Mouse (Mus musculus) forebrain, postnatal 0 days (tissue): ENCODE results near the gene 6430548M08Rik. TPM values are rescaled to one million over a fixed set of nuclear protein-coding genes. Genes with fewer than 3 reads are reported as not detected.

ENCODE experiments used
- ATAC-seq: fragments of 200-750 bp; cut with Nextera tagmentation; 2 replicates; pipeline ENCODE4 v1.8.0; 2017; ENCODE audit warnings: mild to moderate bottlenecking, moderate library complexity
- DNase-seq: peaks from one replicate; pipeline ENCODE4 v3.0.0-alpha.2; 2015
- H3K27ac ChIP-seq: fragments of 300-500 bp; sonication (generic); 2 replicates; pipeline ENCODE4 v1.5.1; 2014; ENCODE audit warnings: low read depth, mild to moderate bottlenecking, antibody characterized with exemption, low read length, moderate library complexity, mixed read lengths
- H3K27me3 ChIP-seq: fragments of 300-500 bp; sonication (generic); 2 replicates; pipeline ENCODE4 v1.6.1; 2014; ENCODE audit warnings: mild to moderate bottlenecking, low read length, mixed read lengths; ENCODE audit not compliant: insufficient read depth
- H3K36me3 ChIP-seq: fragments of 300-500 bp; sonication (generic); 2 replicates; pipeline ENCODE4 v1.6.1; 2014; ENCODE audit warnings: mild to moderate bottlenecking, moderate library complexity; ENCODE audit not compliant: insufficient read depth
- H3K4me1 ChIP-seq: fragments of 300-500 bp; sonication (generic); 2 replicates; pipeline ENCODE4 v1.6.1; 2014; ENCODE audit warnings: antibody characterized with exemption; ENCODE audit not compliant: insufficient read depth
- H3K4me2 ChIP-seq: fragments of 300-500 bp; sonication (generic); 2 replicates; pipeline ENCODE4 v1.6.1; 2014; ENCODE audit warnings: low read depth, mild to moderate bottlenecking, moderate library complexity
- H3K4me3 ChIP-seq: fragments of 300-500 bp; sonication (generic); 2 replicates; pipeline ENCODE4 v1.5.1; 2014; ENCODE audit warnings: low read depth, low read length, mixed read lengths
- H3K9ac ChIP-seq: fragments of 300-500 bp; sonication (generic); 2 replicates; pipeline ENCODE4 v1.6.1; 2014; ENCODE audit warnings: mild to moderate bottlenecking
- H3K9me3 ChIP-seq: fragments of 300-500 bp; sonication (generic); 2 replicates; pipeline ENCODE4 v1.6.1; 2016; ENCODE audit warnings: low read length
- CTCF ChIP-seq: sonication (generic); IDR thresholded peaks from 2 replicates; pipeline ENCODE4 v1.5.1; 2016; ENCODE audit warnings: antibody characterized with exemption, control low read depth, low read depth
- WGBS: fragments of 180-500 bp; shearing (Covaris S2); extraction: QIAGEN DNeasy Blood & Tissue Kit; methylation state at CpG from one replicate; pipeline ENCODE4 v1.1.7; 2014; 5-methylcytosine and 5-hydroxymethylcytosine counted together
- polyA plus RNA-seq: library from polyadenylated mRNA; unstranded; fragments of >200 nt; fragmentation: Nextera tagmentation; extraction: Ambion mirVana; gene quantifications from 2 replicates; pipeline ENCODE4 v1.2.1, GENCODE M21; 2015
- total RNA-seq: library from RNA; depleted of rRNA; stranded (reverse); fragments of >200 nt; gene quantifications from 2 replicates; pipeline ENCODE4 v1.2.3, GENCODE M21; 2014

6430548M08Rik gene
- total and polyA plus RNA-seq, 2 experiments from 2014 or later: 32.7 to 59.6 TPM

DNA sequence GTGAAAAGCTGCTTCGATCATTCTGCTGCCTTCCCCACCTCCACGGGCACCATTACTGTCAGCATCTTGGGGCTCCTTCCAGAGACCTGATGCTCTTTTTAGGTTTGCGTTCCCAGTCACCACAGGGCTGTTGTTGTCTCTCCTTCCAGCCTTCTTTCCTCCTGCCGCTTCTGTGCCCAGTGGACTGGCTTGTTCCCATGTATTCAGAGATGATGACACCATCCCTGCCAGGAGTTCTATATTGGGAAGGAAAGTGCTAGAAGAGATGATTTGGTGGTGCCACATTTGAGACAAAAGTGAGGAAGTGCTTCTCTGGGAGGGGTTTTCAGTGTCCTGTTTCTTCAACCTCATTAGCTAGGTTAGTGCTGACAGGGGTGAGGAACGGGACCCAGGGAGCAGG lies 4.9 kb downstream of the 6430548M08Rik start:
- no peak overlapping the region for H3K9ac ChIP-seq
- no peaks in the 10 kb centered on the region for H3K36me3 ChIP-seq
- no peak overlapping the region for H3K27ac ChIP-seq
- no peak overlapping the region for H3K4me3 ChIP-seq
- no peak overlapping the region for H3K4me2 ChIP-seq
- H3K9me3 ChIP-seq: no peaks in the 10 kb centered on the region
- no peaks in the 10 kb centered on the region for H3K4me1 ChIP-seq
- H3K27me3 ChIP-seq: no peaks in the 10 kb centered on the region
- TF ChIP-seq CTCF: no peak
- no peak for DNase-seq
- no peak for ATAC-seq
- WGBS: 68% methylated on average over 5 of the region's 5 CpGs

DNA sequence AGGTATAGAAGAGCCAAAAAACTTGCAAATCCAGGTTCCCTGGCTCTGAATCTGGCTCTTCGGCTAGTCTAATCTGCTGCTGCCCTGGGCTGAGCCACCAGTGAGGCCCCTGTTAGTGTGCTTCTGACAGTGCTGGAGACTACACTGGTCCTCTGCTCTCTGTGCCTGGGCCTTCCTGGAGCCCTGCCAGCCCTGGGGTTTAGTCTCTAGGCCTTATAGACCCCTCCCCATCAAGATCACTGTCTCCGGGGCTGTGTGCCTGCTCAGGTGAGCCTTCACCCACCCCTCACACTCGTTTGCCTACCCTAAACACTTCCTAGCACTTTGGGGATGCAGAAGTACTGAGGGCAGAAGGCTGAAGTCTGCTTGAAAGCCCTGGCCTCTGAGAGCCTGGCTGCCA lies 5.5 kb downstream of the 6430548M08Rik start:
- no peaks in the 10 kb centered on the region for H3K36me3 ChIP-seq
- no peak for TF ChIP-seq CTCF
- H3K27me3 ChIP-seq: no peaks in the 10 kb centered on the region
- H3K4me2 ChIP-seq: no peak overlapping the region
- H3K4me1 ChIP-seq: no peaks in the 10 kb centered on the region
- no peaks in the 10 kb centered on the region for H3K9me3 ChIP-seq
- H3K27ac ChIP-seq: no peak overlapping the region
- no peak for DNase-seq
- WGBS: 60% methylated on average over 3 of the region's 3 CpGs
- ATAC-seq: no peak; the same call in 1 of the 2 replicates
- H3K4me3 ChIP-seq: no peak overlapping the region
- H3K9ac ChIP-seq: 0 out of 2 replicates have a peak overlapping the region, but pooled peaks have one; percentile 10

DNA sequence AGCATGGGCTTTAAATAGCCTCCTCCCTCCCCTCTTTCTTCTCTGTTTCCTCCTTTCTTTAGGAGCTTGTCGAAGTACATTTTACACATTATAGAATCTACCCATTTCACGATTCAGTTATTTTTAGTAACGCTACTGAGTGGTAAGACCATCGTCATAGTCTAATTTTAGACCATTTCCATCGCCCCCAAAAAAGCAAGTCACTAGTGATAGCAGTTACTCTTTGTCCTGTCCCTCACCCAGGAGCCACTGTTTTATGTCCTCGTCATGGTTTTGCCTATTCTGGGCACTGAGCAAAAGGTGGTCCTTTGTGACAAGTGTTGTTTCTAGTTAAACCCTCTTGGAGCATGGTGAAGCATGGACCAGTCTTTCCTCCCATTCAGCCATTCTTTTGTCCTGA lies 6.0 kb downstream of the 6430548M08Rik start:
- no peaks in the 10 kb centered on the region for H3K36me3 ChIP-seq
- no peak overlapping the region for H3K4me3 ChIP-seq
- ATAC-seq (no peak), DNase-seq (no peak)
- no peaks in the 10 kb centered on the region for H3K9me3 ChIP-seq
- no peaks in the 10 kb centered on the region for H3K27me3 ChIP-seq
- H3K4me1 ChIP-seq: no peaks in the 10 kb centered on the region
- no peak for TF ChIP-seq CTCF
- 62% methylated on average over 6 of the region's 6 CpGs for WGBS
- no peak overlapping the region for H3K27ac ChIP-seq
- H3K9ac ChIP-seq: 0 out of 2 replicates have a peak overlapping the region, but pooled peaks have one; percentile 10
- H3K4me2 ChIP-seq: no peak overlapping the region

DNA sequence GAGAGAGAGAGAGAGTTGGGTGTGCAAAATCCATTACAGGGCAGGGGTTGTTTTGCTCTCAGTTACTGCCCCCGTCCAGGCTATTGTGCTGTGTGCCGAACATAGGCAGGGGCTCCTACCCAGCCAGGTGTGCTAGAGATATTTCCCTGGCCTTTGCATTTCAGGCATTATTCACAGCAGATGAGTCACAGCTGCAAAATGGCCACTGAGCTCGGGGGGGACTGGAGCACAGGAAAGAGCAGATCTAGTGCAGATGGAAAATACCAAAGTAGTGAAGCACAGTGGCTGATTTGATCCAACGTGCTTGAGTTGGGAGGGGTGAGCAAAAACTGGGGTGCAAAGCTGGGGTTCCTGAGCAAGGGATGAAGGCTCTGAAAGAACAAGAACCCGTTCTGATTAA lies 7.0 kb downstream of the 6430548M08Rik start:
- H3K4me2 ChIP-seq: no peak overlapping the region
- no peak overlapping the region for H3K9ac ChIP-seq
- ATAC-seq: no peak
- H3K36me3 ChIP-seq: no peaks in the 10 kb centered on the region
- H3K9me3 ChIP-seq: no peaks in the 10 kb centered on the region
- H3K27ac ChIP-seq: no peak overlapping the region
- no peak overlapping the region for H3K4me3 ChIP-seq
- no peaks in the 10 kb centered on the region for H3K4me1 ChIP-seq
- WGBS: 64% methylated on average over 5 of the region's 5 CpGs
- TF ChIP-seq CTCF: no peak
- H3K27me3 ChIP-seq: no peaks in the 10 kb centered on the region
- no peak for DNase-seq

DNA sequence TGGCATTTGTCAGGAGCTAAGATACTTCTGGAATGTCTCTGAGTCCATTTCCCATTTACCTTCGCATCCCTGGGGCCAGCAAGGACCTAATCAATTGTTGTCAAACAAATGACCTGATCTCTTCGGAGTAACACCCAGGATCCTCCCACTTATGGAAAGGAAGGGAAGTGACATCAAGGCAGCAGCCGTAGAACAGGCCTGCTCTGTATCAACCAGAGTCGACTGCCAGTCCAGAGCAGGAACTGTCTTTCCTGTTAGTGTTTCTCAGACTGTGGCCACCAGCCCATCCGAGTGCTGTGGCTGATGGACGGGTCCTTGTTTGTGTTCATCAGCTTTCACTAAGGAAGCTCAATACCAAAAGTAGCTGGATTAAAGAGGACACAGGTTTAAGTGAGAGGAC lies 10.3 kb downstream of the 6430548M08Rik start:
- H3K4me3 ChIP-seq: no peak overlapping the region
- H3K9ac ChIP-seq: no peak overlapping the region
- DNase-seq (no peak), ATAC-seq (no peak)
- H3K4me2 ChIP-seq: no peak overlapping the region
- H3K9me3 ChIP-seq: no peaks in the 10 kb centered on the region
- no peaks in the 10 kb centered on the region for H3K4me1 ChIP-seq
- no peak for TF ChIP-seq CTCF
- 64% methylated on average over 6 of the region's 6 CpGs for WGBS
- no peaks in the 10 kb centered on the region for H3K36me3 ChIP-seq
- no peak overlapping the region for H3K27ac ChIP-seq
- no peaks in the 10 kb centered on the region for H3K27me3 ChIP-seq

DNA sequence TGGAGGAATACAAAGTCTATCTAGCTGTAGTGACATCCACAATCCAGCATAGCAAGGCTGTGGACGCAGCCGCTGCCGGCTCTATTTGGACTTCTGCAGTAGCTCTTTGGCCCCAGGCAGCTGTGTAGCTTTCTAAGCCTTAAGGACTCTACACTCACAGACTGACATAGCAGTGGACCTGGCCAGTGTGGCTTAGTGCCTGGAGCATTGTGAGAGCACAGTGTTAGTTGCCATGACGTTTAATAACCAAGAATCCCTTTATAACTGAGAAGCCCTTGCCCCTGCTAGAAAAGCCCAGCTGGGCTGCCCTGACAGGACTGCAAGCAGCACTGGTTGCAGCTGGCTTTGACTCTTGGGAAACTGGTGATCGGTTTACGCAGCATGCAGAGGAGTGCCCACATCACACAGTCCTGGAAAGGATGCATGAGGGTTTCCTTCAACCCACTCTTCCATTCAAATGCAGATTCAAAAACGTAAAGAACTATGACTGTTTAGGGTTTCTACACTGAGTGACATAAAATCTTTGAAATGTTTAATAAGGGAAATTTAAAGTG lies 11.0 kb downstream of the 6430548M08Rik start:
- no peak overlapping the region for H3K4me2 ChIP-seq
- TF ChIP-seq CTCF: no peak
- no peak overlapping the region for H3K4me3 ChIP-seq
- no peaks in the 10 kb centered on the region for H3K27me3 ChIP-seq
- no peak overlapping the region for H3K27ac ChIP-seq
- H3K36me3 ChIP-seq: no peaks in the 10 kb centered on the region
- no peak overlapping the region for H3K9ac ChIP-seq
- no peaks in the 10 kb centered on the region for H3K9me3 ChIP-seq
- WGBS: 43% methylated on average over 7 of the region's 7 CpGs
- DNase-seq (no peak), ATAC-seq (peak; percentile 82)
- no peaks in the 10 kb centered on the region for H3K4me1 ChIP-seq

DNA sequence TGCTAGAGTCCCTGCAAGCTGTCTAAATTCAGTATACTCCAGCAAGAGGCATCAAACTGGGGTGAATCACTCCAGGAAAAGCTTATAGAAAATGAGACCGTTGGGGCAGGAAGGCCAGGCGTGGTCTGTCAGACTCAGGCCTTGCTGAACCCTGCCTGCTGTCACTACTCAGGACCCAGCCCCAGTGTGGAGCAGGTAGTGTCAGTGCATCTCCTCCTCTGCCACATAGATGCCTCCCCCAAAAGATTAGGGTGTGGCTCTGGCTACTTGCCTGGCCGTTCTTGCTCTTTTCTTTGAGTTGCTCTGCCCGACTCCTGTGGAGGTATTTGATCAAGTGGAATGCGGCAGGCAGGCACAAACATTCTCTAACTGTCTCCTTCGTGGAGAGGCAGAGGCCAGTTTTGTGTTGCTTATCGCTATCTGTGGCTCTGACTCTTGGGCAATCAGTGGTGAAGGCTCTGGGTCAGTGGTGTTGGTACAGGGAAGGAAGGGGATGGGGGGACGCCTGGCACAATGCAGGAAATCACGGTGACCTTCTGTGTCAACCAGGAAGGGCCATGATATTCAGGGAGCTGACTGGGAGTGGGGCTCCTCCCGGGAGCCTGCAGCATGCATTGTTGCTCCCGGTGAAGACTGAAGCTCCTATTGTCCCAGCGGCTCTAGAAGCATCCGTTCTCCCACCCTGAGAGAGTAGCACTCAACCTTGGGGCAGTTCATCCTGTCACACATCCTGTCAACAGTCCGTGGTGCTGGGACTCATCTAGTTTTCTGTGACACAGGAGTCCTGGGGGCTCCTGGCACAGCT lies 12.6 kb downstream of the 6430548M08Rik start:
- DNase-seq: no peak
- no peak for ATAC-seq
- no peak overlapping the region for H3K4me3 ChIP-seq
- H3K4me1 ChIP-seq: no peaks in the 10 kb centered on the region
- H3K4me2 ChIP-seq: no peak overlapping the region
- TF ChIP-seq CTCF: no peak
- H3K9ac ChIP-seq: no peak overlapping the region
- no peaks in the 10 kb centered on the region for H3K36me3 ChIP-seq
- WGBS: 32% methylated on average over 14 of the region's 14 CpGs
- H3K9me3 ChIP-seq: no peaks in the 10 kb centered on the region
- H3K27ac ChIP-seq: no peak overlapping the region
- no peaks in the 10 kb centered on the region for H3K27me3 ChIP-seq
